Mouse (Mus musculus): ENCODE measurements around the gene Acot7. TPM values are rescaled to one million over a fixed set of nuclear protein-coding genes. Genes with fewer than 3 reads are reported as not detected.

Gene Acot7
- polyA plus RNA-seq, 1 experiment from 2014 or later: 71.7 TPM

- H3K4me3 ChIP-seq (replicated peaks): no peak overlapping the region
- no peaks in the 10 kb centered on the region for H3K4me1 ChIP-seq
- 92% methylated on average over 6 of the region's 6 CpGs for WGBS
- H3K36me3 ChIP-seq: no peaks in the 10 kb centered on the region
- H3K9me3 ChIP-seq (replicated peaks): no peaks in the 10 kb centered on the region
- no peak for ATAC-seq (replicated peaks; ENCODE audit: low FRiP score)
- H3K27ac ChIP-seq: no peak overlapping the region
- H3K4me2 ChIP-seq: no peak overlapping the region
- peaks cover 10% of the 10 kb centered on the region; the same call in 1 of the 2 replicates for H3K27me3 ChIP-seq
- H3K9ac ChIP-seq: no peak overlapping the region
Measured at GRCm38 (mm10) chr4:152171543-152171942, 6.4 kb upstream of the Acot7 start.

- Histone ChIP-seq H3K4me3 (replicated peaks) (no peak overlapping the region), H3K27me3 (peaks cover 7% of the 10 kb centered on the region; the same call in 1 of the 2 replicates), H3K4me2 (no peak overlapping the region), H3K4me1 (peaks cover 6% of the 10 kb centered on the region), H3K9me3 (replicated peaks) (no peaks in the 10 kb centered on the region), H3K27ac (no peak overlapping the region), H3K9ac (no peak overlapping the region), H3K36me3 (no peaks in the 10 kb centered on the region)
- WGBS: 2% methylated on average over 5 of the region's 5 CpGs
- no peak for ATAC-seq (replicated peaks; ENCODE audit: low FRiP score)
Measured at GRCm38 (mm10) chr4:152173041-152173440, 4.9 kb upstream of the Acot7 start.

- 86% methylated on average over 9 of the region's 9 CpGs for WGBS
- Histone ChIP-seq H3K4me3 (replicated peaks) (no peak overlapping the region), H3K4me2 (no peak overlapping the region), H3K27me3 (peaks cover 13% of the 10 kb centered on the region), H3K9me3 (replicated peaks) (no peaks in the 10 kb centered on the region), H3K9ac (no peak overlapping the region), H3K4me1 (peaks cover 13% of the 10 kb centered on the region), H3K27ac (no peak overlapping the region), H3K36me3 (no peaks in the 10 kb centered on the region)
- ATAC-seq (replicated peaks; ENCODE audit: low FRiP score): no peak
Measured at GRCm38 (mm10) chr4:152173956-152174355, 4.0 kb upstream of the Acot7 start.

GRCm38 (mm10) chr4:152176638-152177037 is 1.3 kb upstream of the Acot7 start:
- Histone ChIP-seq H3K27me3 (peaks cover 19% of the 10 kb centered on the region), H3K36me3 (no peaks in the 10 kb centered on the region), H3K4me2 (no peak overlapping the region), H3K9me3 (replicated peaks) (no peaks in the 10 kb centered on the region), H3K27ac (no peak overlapping the region), H3K4me1 (peaks cover 26% of the 10 kb centered on the region), H3K4me3 (replicated peaks) (no peak overlapping the region), H3K9ac (no peak overlapping the region)
- no peak for ATAC-seq (replicated peaks; ENCODE audit: low FRiP score)
- 83% methylated on average over 3 of the region's 3 CpGs for WGBS

GRCm38 (mm10) chr4:152177174-152177536 is 779 bp upstream of the Acot7 start:
- Histone ChIP-seq H3K4me1 (peaks cover 26% of the 10 kb centered on the region), H3K27ac (peak overlapping the region; percentile 69; the same call in 1 of the 2 replicates), H3K9ac (peak overlapping the region; percentile 68), H3K9me3 (replicated peaks) (no peaks in the 10 kb centered on the region), H3K4me2 (peak overlapping the region; percentile 96), H3K27me3 (peaks cover 19% of the 10 kb centered on the region), H3K36me3 (no peaks in the 10 kb centered on the region), H3K4me3 (replicated peaks) (peak overlapping the region; percentile 64)
- WGBS: 64% methylated on average over 6 of the region's 6 CpGs
- ATAC-seq (replicated peaks; ENCODE audit: low FRiP score): no peak

DNA sequence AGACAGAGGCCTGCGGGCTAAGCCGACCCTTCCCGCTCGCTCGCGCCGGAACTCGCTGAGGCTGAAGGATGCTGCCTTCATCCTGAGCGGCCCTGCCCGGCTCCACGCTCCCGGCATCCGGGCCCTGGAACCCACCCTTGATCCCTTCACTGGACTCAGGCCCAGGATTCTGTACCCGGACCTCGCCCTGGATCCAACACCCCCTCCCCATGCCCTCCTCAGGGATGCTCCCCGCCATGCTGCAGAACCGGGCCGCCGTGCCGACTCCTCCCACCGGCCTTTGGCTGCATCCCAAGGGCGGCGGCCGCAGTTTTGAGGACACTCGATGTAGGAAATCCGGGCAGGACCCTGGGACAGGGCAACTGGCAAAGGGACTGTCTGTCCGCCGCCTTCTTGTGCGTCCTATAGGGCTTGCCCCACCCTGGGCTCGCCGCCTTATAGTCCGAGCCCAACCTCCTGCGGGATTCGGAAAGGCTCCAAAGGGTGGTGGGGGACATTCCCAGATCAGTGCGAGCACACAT is 470 bp downstream of the Acot7 start:
- Histone ChIP-seq H3K4me3 (replicated peaks) (peak overlapping the region; percentile 64), H3K27ac (no peak overlapping the region), H3K27me3 (peaks cover 19% of the 10 kb centered on the region), H3K4me2 (peak overlapping the region; percentile 96), H3K36me3 (no peaks in the 10 kb centered on the region), H3K4me1 (peaks cover 26% of the 10 kb centered on the region), H3K9ac (peak overlapping the region; percentile 59), H3K9me3 (replicated peaks) (no peaks in the 10 kb centered on the region)
- WGBS: under 1% methylated on average over 35 of the region's 35 CpGs
- peak; percentile 67 for ATAC-seq (replicated peaks; ENCODE audit: low FRiP score)

DNA sequence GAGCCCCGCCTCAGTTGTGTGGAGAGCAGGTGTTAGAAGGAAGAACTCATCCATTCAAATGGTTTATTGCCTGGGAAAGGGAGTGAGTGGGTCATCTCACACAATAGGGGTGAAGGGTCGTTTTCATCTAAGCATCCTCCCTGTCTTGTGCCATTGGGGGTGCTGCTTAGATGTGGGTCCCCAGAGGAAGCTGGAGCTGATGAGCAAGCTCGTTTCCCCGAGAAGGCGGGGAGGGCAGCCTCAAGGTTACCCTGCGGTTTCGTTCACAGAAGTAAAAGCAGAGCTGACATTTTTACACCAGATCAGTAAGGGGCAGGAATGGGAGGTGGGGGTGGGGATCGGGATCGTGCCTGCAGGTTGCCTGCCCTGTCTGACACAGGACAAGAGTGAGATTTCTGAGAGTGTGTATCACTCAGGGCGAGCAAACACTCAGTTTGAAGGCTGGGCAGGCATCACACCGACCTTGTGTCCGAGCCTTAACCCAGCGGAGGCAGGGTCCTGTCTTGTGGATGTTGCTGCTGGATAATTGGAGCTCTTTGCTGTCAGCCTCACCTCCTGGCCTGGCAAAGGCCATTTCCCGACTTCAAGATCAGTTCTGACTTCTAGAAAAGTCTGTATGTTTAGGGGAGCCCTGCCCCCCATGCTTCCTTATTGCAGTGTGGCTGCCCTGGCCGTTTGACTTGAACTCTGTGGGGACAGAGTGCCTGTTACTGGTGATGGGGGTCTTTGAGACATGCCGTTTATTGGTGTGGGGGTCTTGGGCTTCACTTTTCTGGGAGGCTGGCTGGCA is 1.2 kb downstream of the Acot7 start:
- peaks cover 26% of the 10 kb centered on the region for H3K4me1 ChIP-seq
- H3K4me2 ChIP-seq: peak overlapping the region; percentile 96
- WGBS: 14% methylated on average over 16 of the region's 16 CpGs
- H3K9me3 ChIP-seq (replicated peaks): no peaks in the 10 kb centered on the region
- H3K4me3 ChIP-seq (replicated peaks): peak overlapping the region; percentile 64
- peak overlapping the region; percentile 59 for H3K9ac ChIP-seq
- ATAC-seq (replicated peaks; ENCODE audit: low FRiP score): no peak
- H3K27me3 ChIP-seq: peaks cover 14% of the 10 kb centered on the region
- H3K36me3 ChIP-seq: no peaks in the 10 kb centered on the region
- no peak overlapping the region for H3K27ac ChIP-seq

DNA sequence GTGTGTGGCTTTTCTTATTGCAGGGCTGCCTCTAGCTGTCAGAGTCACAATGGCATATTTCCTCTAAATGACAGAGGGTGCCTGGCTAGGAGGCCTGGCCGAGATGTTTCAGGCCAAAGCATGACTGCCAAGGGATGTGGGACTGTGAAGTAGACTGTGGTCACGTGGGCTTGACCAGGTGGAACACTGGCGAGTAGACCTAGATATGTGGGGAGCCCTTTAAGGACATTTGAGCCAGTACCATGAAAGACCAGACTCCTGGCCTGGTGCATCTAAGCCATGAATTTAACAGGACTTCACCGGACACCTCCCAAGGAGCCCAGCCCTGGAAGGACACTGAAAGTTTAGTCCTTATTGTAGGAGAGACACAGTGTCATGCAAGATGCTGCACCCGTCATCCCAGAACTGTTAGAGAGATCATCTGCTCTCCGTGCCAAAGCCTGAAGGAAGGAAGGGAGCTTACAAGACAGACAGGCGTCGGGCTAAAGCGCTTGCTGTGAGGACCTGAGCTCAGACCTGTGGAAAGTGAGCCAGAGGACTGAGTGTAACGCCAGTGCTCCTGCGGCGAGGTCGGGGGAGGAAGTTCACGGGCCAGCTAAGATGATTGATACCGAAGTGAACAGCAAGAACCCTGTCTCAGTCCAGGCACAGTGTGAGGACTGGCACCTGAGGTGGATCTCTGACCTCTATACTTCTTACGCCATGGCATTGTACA is 2.2 kb downstream of the Acot7 start:
- H3K4me3 ChIP-seq (replicated peaks): peak overlapping the region; percentile 64; the same call in 1 of the 2 replicates
- no peak overlapping the region for H3K27ac ChIP-seq
- H3K4me2 ChIP-seq: no peak overlapping the region
- WGBS: 65% methylated on average over 16 of the region's 16 CpGs
- H3K9ac ChIP-seq: no peak overlapping the region
- peaks cover 13% of the 10 kb centered on the region for H3K27me3 ChIP-seq
- no peak for ATAC-seq (replicated peaks; ENCODE audit: low FRiP score)
- H3K36me3 ChIP-seq: no peaks in the 10 kb centered on the region
- H3K4me1 ChIP-seq: peaks cover 34% of the 10 kb centered on the region
- H3K9me3 ChIP-seq (replicated peaks): no peaks in the 10 kb centered on the region

- Histone ChIP-seq H3K27ac (no peak overlapping the region), H3K27me3 (peaks cover 13% of the 10 kb centered on the region), H3K9me3 (replicated peaks) (no peaks in the 10 kb centered on the region), H3K4me3 (replicated peaks) (no peak overlapping the region), H3K4me2 (no peak overlapping the region), H3K4me1 (peaks cover 53% of the 10 kb centered on the region), H3K36me3 (no peaks in the 10 kb centered on the region), H3K9ac (no peak overlapping the region)
- no peak for ATAC-seq (replicated peaks; ENCODE audit: low FRiP score)
- 89% methylated on average over 10 of the region's 10 CpGs for WGBS
Measured at GRCm38 (mm10) chr4:152182205-152182604, 4.3 kb downstream of the Acot7 start.

DNA sequence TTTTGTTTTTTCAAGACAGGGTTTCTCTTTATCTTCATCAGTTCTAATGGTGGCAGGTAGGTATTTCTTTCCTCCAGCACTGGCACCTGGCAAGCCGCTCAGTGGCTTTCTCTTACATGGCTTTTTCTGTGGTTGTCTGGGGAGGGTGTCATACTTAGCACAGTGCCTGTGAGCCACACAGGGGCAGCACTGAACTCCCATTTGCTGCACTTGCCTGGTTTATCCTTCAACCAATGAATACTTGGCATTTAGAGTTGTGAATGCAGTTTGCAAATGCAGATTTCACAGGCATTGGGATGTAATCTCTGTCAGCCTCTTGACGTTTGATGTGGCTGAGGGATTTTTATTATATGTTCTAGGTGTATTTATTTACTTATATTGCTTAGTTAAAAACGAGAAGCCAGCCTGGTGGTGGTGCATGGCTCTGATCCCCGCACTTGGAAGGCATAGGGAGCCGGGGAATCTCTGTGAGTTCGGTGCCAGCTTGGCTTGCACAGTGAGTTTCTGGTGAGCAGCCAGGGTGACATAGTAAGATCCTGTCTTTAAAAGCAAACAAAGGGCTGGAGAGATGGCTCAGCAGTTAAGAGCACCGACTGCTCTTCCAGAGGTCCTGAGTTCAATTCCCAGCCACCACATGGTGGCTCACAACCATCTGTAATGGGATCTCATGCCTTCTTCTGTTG is 6.6 kb downstream of the Acot7 start:
- no peak overlapping the region for H3K4me2 ChIP-seq
- 65% methylated on average over 7 of the region's 7 CpGs for WGBS
- H3K4me3 ChIP-seq (replicated peaks): no peak overlapping the region
- H3K4me1 ChIP-seq: peaks cover 38% of the 10 kb centered on the region
- no peak for ATAC-seq (replicated peaks; ENCODE audit: low FRiP score)
- peak overlapping the region; percentile 88; the same call in 1 of the 2 replicates for H3K27ac ChIP-seq
- H3K9ac ChIP-seq: no peak overlapping the region
- peaks cover under 1% of the 10 kb centered on the region; the same call in 1 of the 2 replicates for H3K27me3 ChIP-seq
- H3K9me3 ChIP-seq (replicated peaks): no peaks in the 10 kb centered on the region
- H3K36me3 ChIP-seq: no peaks in the 10 kb centered on the region

DNA sequence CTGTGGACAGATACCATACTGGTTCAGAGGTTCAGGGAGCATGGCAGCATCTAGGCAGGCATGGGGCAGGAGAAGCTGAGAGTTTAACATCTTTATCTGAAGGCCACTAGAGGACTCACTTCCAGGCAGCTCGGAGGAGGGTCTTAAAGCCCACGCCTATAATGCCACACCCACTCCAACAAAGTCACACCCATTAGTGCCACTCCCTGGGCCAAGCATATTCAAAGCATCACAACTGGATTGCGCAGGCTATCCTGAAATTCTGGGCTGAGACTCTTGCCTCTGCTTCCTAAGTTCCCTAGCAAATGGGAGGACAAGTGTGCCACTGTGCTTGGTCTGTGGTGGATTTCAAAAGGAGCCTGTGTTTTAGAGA is 7.2 kb downstream of the Acot7 start:
- Histone ChIP-seq H3K36me3 (no peaks in the 10 kb centered on the region), H3K4me1 (peaks cover 38% of the 10 kb centered on the region), H3K27ac (peak overlapping the region; percentile 88), H3K4me2 (peak overlapping the region; percentile 57), H3K9ac (0 out of 2 replicates have a peak overlapping the region, but pooled peaks have one; percentile 8), H3K27me3 (no peaks in the 10 kb centered on the region), H3K9me3 (replicated peaks) (no peaks in the 10 kb centered on the region), H3K4me3 (replicated peaks) (peak overlapping the region; percentile 34)
- 0% methylated on average over 3 of the region's 3 CpGs for WGBS
- peak; percentile 65 for ATAC-seq (replicated peaks; ENCODE audit: low FRiP score)
